Mouse (Mus musculus): Measurements from ENCODE around the gene Magt1. TPM values are rescaled to one million over a fixed set of nuclear protein-coding genes. Genes with fewer than 3 reads are reported as not detected.
A peak's percentile ranks its signal among the peaks of the same experiment; 100 is the strongest.

Magt1 gene
- polyA plus RNA-seq (2014; fragmentation: Nextera tagmentation; extraction: Ambion mirVana): 15.6 and 23.4 TPM in 2 replicates

DNA sequence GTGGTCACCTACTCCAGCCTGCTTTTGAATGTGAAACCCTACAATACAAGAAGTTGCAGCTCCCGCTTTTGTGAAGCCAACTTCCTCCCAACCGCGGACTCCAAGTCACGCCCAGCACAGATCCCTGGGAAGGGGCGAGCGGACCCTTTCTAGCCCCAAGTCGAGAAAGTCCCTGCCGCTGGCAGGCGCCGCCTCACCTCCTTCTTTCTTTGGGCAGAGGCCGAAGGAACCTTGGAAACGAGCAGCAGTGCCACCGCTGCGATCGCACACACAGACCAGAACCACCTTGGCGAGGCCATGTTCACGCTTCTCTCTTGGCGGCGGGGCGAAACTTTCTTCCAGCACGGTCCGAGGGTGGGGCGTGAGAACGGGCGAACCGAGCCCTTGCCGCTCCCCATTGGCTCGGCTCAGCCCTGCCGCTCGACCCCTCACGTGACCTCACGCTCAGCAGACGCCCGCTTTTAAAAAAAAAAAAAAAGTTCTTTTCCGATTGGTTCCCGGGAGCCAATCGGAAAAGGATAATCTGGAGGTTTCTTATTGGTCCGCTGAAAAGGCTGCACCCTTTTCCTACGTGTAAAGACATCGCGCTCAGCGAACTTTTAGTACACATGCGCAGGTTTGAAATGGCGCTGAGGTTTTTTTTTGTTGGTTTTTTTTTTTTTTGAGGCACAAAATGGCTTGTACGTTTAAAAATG, at the start of gene Magt1:
TSS of gene Magt1 (minus strand) at position 442 of the 695 bp plus-strand sequence.
- WGBS: 16% methylated on average over 42 of the region's 45 CpGs
- Histone ChIP-seq H3K9ac (replicated peaks; ENCODE audit: low read length) (peak within 1 kb of the TSS; percentile 34), H3K4me1 (ENCODE audit: control insufficient read depth, insufficient read depth, low read length) (no peaks in the 10 kb centered on the region), H3K9me3 (ENCODE audit: control insufficient read depth, low read length) (no peaks in the 10 kb centered on the region), H3K4me2 (ENCODE audit: low read length) (peak within 1 kb of the TSS; percentile 57), H3K4me3 (replicated peaks; ENCODE audit: low read depth, low read length) (peak within 1 kb of the TSS; percentile 50), H3K27me3 (ENCODE audit: control insufficient read depth, insufficient read depth, low read length) (no peaks in the 10 kb centered on the region), H3K27ac (replicated peaks; ENCODE audit: low read depth, low read length) (peak within 1 kb of the TSS; percentile 83), H3K36me3 (ENCODE audit: control insufficient read depth, insufficient read depth, low read length) (no peaks in the 10 kb centered on the region)
- peak; percentile 91 for DNase-seq
- ATAC-seq (ENCODE audit: low FRiP score, low TSS enrichment): peak; percentile 93

DNA sequence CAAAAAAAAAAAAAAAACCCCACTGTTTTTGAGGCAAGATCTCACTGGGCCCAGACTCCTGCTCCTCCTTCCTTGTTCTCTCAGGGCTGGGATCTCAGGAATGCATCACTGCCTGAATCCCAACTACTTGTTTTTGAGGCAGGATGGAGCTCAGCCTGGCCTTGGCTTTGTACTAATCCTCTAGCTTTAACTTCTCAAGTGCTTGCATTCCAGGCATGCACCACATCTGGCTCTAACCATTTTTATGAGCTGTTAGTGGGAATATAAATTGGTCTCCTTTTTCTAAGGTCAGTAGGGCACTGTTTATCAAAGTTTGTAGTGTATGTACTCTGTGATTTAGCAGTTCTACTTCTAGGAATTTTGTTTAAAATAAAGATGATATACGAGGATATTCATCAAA, 36.5 kb upstream of the Magt1 start:
- ATAC-seq (ENCODE audit: low FRiP score, low TSS enrichment) (no peak), DNase-seq (no peak)
- Histone ChIP-seq H3K9me3 (ENCODE audit: control insufficient read depth, low read length) (no peaks in the 10 kb centered on the region), H3K36me3 (ENCODE audit: control insufficient read depth, insufficient read depth, low read length) (no peaks in the 10 kb centered on the region), H3K9ac (replicated peaks; ENCODE audit: low read length) (no peak overlapping the region), H3K27ac (replicated peaks; ENCODE audit: low read depth, low read length) (no peak overlapping the region), H3K4me2 (ENCODE audit: low read length) (no peak overlapping the region), H3K4me3 (replicated peaks; ENCODE audit: low read depth, low read length) (no peak overlapping the region), H3K4me1 (ENCODE audit: control insufficient read depth, insufficient read depth, low read length) (no peaks in the 10 kb centered on the region), H3K27me3 (ENCODE audit: control insufficient read depth, insufficient read depth, low read length) (no peaks in the 10 kb centered on the region)
- 79% methylated on average over 1 of the region's 1 CpGs for WGBS

DNA sequence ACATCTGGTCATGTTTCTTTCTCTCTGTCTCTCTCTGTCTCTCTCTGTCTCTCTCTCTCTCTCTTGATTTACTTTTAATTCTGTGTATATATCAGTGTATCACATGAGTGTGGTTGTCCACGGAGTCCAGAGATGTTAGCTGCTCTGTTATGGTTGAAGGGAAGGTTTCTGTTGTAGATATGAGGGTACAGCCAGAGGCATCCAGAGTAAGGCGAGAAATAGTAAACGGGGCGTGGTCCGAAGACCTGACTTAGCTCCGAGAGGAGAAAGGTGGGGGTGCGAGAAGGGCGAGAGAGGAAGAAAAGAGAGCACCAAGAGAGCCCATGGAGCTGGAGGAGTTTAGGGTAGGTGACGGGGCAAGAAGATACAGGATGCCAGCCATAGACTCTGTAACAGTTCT, 34.2 kb upstream of the Magt1 start:
- H3K4me3 ChIP-seq (replicated peaks; ENCODE audit: low read depth, low read length): no peak overlapping the region
- no peaks in the 10 kb centered on the region for H3K27me3 ChIP-seq (ENCODE audit: control insufficient read depth, insufficient read depth, low read length)
- DNase-seq: no peak
- WGBS: 88% methylated on average over 9 of the region's 9 CpGs
- H3K36me3 ChIP-seq (ENCODE audit: control insufficient read depth, insufficient read depth, low read length): no peaks in the 10 kb centered on the region
- ATAC-seq (ENCODE audit: low FRiP score, low TSS enrichment): no peak
- no peaks in the 10 kb centered on the region for H3K4me1 ChIP-seq (ENCODE audit: control insufficient read depth, insufficient read depth, low read length)
- no peak overlapping the region for H3K4me2 ChIP-seq (ENCODE audit: low read length)
- no peak overlapping the region for H3K27ac ChIP-seq (replicated peaks; ENCODE audit: low read depth, low read length)
- H3K9me3 ChIP-seq (ENCODE audit: control insufficient read depth, low read length): no peaks in the 10 kb centered on the region
- no peak overlapping the region for H3K9ac ChIP-seq (replicated peaks; ENCODE audit: low read length)

DNA sequence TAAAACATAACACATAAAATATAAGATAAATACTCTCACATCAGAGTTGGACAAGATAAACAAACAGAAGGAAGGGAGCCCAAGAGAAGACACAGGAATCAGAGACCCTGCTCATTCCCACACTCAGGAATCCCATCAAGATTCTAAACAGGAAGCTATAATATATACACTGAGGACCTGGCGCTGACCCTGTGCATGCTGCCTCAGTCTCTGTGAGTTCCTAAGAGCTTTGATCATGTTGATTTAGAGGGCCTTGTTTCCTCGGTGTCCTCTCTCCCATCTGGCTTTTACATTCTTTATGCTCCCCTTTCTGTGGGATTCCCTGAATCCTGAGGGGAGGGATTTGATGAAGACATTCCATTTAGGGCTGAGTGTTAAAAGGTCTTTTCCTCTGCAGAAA, 33.7 kb upstream of the Magt1 start:
- WGBS: 58% methylated on average over 2 of the region's 2 CpGs
- ATAC-seq (ENCODE audit: low FRiP score, low TSS enrichment) (no peak), DNase-seq (no peak)
- Histone ChIP-seq H3K4me1 (ENCODE audit: control insufficient read depth, insufficient read depth, low read length) (no peaks in the 10 kb centered on the region), H3K27ac (replicated peaks; ENCODE audit: low read depth, low read length) (no peak overlapping the region), H3K4me3 (replicated peaks; ENCODE audit: low read depth, low read length) (no peak overlapping the region), H3K36me3 (ENCODE audit: control insufficient read depth, insufficient read depth, low read length) (no peaks in the 10 kb centered on the region), H3K27me3 (ENCODE audit: control insufficient read depth, insufficient read depth, low read length) (no peaks in the 10 kb centered on the region), H3K9ac (replicated peaks; ENCODE audit: low read length) (no peak overlapping the region), H3K4me2 (ENCODE audit: low read length) (no peak overlapping the region), H3K9me3 (ENCODE audit: control insufficient read depth, low read length) (no peaks in the 10 kb centered on the region)

DNA sequence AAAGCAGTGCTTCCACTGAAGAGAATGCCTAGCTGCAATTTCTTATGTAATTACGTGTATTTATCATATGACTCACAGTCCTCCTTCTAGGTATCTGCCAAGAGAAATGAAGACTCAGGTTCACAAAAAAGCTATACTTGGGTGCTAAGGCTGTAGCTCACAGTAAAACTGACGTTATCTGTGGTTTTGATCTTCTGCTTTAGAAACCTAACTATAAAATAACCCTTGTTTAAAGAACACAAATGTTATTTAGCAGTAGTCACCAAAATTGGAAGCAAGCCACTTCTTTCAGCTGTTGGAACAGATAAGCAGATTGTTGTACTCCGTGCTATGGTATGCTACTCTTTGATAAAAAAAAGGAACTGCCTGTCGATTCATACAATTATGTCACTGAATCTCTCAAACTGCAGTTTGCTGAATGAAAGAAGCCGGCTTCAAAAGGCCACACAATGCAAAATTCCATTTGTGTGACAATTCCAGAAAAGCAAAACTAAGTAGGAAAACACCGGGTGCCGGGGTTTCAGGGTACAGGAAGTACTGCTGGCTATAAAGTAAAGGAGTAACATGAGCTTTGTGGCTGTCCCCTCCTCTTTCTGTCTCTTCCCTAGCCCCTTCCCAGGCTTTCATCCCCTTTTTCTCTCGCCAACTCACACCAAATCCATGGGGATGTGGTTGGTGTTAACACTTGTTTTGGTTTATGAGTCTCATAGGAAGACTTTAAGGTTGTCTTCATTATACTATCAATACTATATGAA, 32.3 kb upstream of the Magt1 start:
- Histone ChIP-seq H3K9me3 (ENCODE audit: control insufficient read depth, low read length) (no peaks in the 10 kb centered on the region), H3K27me3 (ENCODE audit: control insufficient read depth, insufficient read depth, low read length) (no peaks in the 10 kb centered on the region), H3K4me1 (ENCODE audit: control insufficient read depth, insufficient read depth, low read length) (no peaks in the 10 kb centered on the region), H3K9ac (replicated peaks; ENCODE audit: low read length) (no peak overlapping the region), H3K4me3 (replicated peaks; ENCODE audit: low read depth, low read length) (no peak overlapping the region), H3K36me3 (ENCODE audit: control insufficient read depth, insufficient read depth, low read length) (no peaks in the 10 kb centered on the region), H3K27ac (replicated peaks; ENCODE audit: low read depth, low read length) (no peak overlapping the region), H3K4me2 (ENCODE audit: low read length) (no peak overlapping the region)
- DNase-seq (peak; percentile 5), ATAC-seq (ENCODE audit: low FRiP score, low TSS enrichment) (no peak)
- WGBS: 67% methylated on average over 8 of the region's 8 CpGs

DNA sequence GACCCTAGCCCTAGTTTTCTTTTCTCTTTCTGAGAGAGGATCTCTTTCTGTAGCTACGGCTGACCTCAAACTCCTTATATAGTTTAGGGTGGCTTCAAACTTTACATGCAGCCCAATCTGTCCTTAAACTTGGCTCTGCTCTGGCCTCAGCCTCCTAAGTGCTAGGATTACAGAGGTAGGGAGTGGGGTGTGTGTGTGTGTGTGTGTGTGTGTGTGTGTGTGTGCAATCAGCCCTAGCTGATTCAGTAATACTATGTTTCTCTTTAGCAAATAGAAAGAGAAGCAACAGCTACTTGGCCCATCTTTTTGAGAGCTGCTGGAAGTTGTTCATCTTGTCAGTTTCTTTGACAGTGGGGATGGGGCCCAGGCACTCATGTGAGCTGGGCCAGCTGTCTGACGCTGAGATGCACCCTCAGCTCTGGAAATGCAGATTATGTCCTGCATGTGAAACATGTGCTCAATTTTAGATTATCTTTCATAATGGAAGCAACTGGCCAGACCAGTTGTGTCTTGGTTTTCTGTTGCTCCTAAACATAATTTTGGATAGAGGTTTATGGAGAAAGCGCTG, 25.6 kb upstream of the Magt1 start:
- Histone ChIP-seq H3K4me2 (ENCODE audit: low read length) (no peak overlapping the region), H3K4me1 (ENCODE audit: control insufficient read depth, insufficient read depth, low read length) (no peaks in the 10 kb centered on the region), H3K4me3 (replicated peaks; ENCODE audit: low read depth, low read length) (no peak overlapping the region), H3K36me3 (ENCODE audit: control insufficient read depth, insufficient read depth, low read length) (no peaks in the 10 kb centered on the region), H3K27ac (replicated peaks; ENCODE audit: low read depth, low read length) (no peak overlapping the region), H3K9me3 (ENCODE audit: control insufficient read depth, low read length) (no peaks in the 10 kb centered on the region), H3K9ac (replicated peaks; ENCODE audit: low read length) (no peak overlapping the region), H3K27me3 (ENCODE audit: control insufficient read depth, insufficient read depth, low read length) (no peaks in the 10 kb centered on the region)
- DNase-seq (no peak), ATAC-seq (ENCODE audit: low FRiP score, low TSS enrichment) (no peak)
- WGBS: 84% methylated on average over 3 of the region's 3 CpGs

DNA sequence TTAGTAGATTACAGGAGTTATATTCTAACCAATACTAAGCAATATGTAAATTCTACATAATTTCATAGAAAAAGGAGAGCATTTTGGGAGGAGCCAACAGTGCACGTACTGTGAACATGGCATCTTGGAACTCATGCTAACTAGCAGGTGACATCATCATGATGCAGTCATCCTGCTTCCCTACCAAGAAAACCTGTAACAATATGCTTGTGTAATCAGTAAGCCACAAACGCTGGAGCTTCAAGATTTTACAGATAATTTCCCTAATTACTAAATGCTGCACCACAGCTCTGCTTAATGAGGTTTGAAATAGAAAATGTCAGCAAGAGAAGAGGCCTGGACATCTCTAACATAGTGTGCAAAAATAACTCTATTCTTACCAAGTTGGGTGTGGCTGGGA, 24.0 kb upstream of the Magt1 start:
- H3K4me2 ChIP-seq (ENCODE audit: low read length): no peak overlapping the region
- WGBS: 78% methylated on average over 2 of the region's 2 CpGs
- H3K36me3 ChIP-seq (ENCODE audit: control insufficient read depth, insufficient read depth, low read length): no peaks in the 10 kb centered on the region
- H3K9ac ChIP-seq (replicated peaks; ENCODE audit: low read length): no peak overlapping the region
- no peak overlapping the region for H3K4me3 ChIP-seq (replicated peaks; ENCODE audit: low read depth, low read length)
- H3K9me3 ChIP-seq (ENCODE audit: control insufficient read depth, low read length): no peaks in the 10 kb centered on the region
- DNase-seq (no peak), ATAC-seq (ENCODE audit: low FRiP score, low TSS enrichment) (no peak)
- no peaks in the 10 kb centered on the region for H3K27me3 ChIP-seq (ENCODE audit: control insufficient read depth, insufficient read depth, low read length)
- no peaks in the 10 kb centered on the region for H3K4me1 ChIP-seq (ENCODE audit: control insufficient read depth, insufficient read depth, low read length)
- H3K27ac ChIP-seq (replicated peaks; ENCODE audit: low read depth, low read length): no peak overlapping the region

DNA sequence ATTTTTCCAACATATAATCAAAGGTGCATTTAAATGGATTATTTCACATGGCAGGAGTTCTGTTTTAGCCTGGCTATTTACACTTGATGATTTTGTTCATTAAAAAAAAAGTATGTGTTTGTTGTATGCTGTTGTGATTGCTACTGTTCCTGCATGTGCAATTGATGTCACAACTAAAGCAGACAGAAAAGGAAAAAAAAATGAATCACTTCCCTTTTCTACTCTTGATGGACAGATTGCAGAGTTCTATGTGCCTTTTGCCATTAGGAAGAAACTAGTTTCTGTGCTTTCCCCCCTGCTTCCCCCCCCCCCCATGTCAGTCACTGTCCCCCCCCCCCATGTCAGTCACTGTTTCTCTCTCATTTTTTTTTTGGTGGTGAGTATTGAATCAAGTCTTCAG, 19.4 kb upstream of the Magt1 start:
- no peaks in the 10 kb centered on the region for H3K36me3 ChIP-seq (ENCODE audit: control insufficient read depth, insufficient read depth, low read length)
- H3K4me2 ChIP-seq (ENCODE audit: low read length): no peak overlapping the region
- DNase-seq: no peak
- no peaks in the 10 kb centered on the region for H3K27me3 ChIP-seq (ENCODE audit: control insufficient read depth, insufficient read depth, low read length)
- no peak overlapping the region for H3K9ac ChIP-seq (replicated peaks; ENCODE audit: low read length)
- H3K9me3 ChIP-seq (ENCODE audit: control insufficient read depth, low read length): no peaks in the 10 kb centered on the region
- no peak for ATAC-seq (ENCODE audit: low FRiP score, low TSS enrichment)
- 0 out of 2 replicates have a peak, but pooled peaks cover 8% of the 10 kb centered on the region for H3K4me1 ChIP-seq (ENCODE audit: control insufficient read depth, insufficient read depth, low read length)
- no peak overlapping the region for H3K27ac ChIP-seq (replicated peaks; ENCODE audit: low read depth, low read length)
- H3K4me3 ChIP-seq (replicated peaks; ENCODE audit: low read depth, low read length): no peak overlapping the region

All from midbrain, embryonic 14.5 days (tissue).